Mouse (Mus musculus) E14TG2a.4 (cell line): ENCODE measurements around the gene Mb21d2.

Source experiments
- CTCF ChIP-seq: conservative IDR thresholded peaks from 2 replicates; pipeline ENCODE4 v1.5.1; 2014; ENCODE audit warnings: low read length
- NANOG ChIP-seq: IDR thresholded peaks from 2 replicates; pipeline ENCODE4 v1.6.1; 2014; ENCODE audit warnings: borderline replicate concordance, low read length, mixed read lengths
- POU5F1 ChIP-seq: IDR thresholded peaks from 2 replicates; pipeline ENCODE4 v1.6.1; 2014; ENCODE audit warnings: low read length, borderline replicate concordance

- TF ChIP-seq CTCF: no peak
- TF ChIP-seq POU5F1: no peak
- no peak for TF ChIP-seq NANOG
These were observed 70.5 kb downstream of the Mb21d2 start for GRCm38 (mm10) chr16:28859009-28859288.
